Mouse (Mus musculus): ENCODE results near the gene Nedd4. TPM values are rescaled to one million over a fixed set of nuclear protein-coding genes. Genes with fewer than 3 reads are reported as not detected.
"Not testable (repeated sequence)": the region's sequence is repeated elsewhere in the genome, so short reads cannot be mapped to it uniquely, and the experiment has no call there.

Nedd4 gene
- polyA plus RNA-seq, 1 experiment = 26.9 TPM

GRCm38 (mm10) chr9:72661561-72661894 is 618 bp upstream of the Nedd4 start:
- H3K27ac ChIP-seq (ENCODE audit: control insufficient read depth, insufficient read depth, low read depth, low read length) = peak overlapping the region; percentile 97
- peaks cover 5% of the 10 kb centered on the region for H3K4me1 ChIP-seq (ENCODE audit: control insufficient read depth, insufficient read depth, low read length)
- H3K36me3 ChIP-seq (ENCODE audit: control insufficient read depth, insufficient read depth, low read length) = no peaks in the 10 kb centered on the region; the same call in 1 of the 2 replicates
- H3K27me3 ChIP-seq (ENCODE audit: control insufficient read depth, insufficient read depth, low read length) = no peaks in the 10 kb centered on the region
- peak; percentile 61; the same call in 1 of the 2 replicates for TF ChIP-seq POLR2A (IDR thresholded peaks at IDR 0.05; ENCODE audit: control insufficient read depth, low read depth, low read length)
- no peak for TF ChIP-seq CTCF (IDR thresholded peaks at IDR 0.05; ENCODE audit: control insufficient read depth, insufficient read depth, insufficient replicate concordance, low read depth, low read length)
- peak overlapping the region; percentile 90 for H3K4me3 ChIP-seq (ENCODE audit: control insufficient read depth, low read depth, low read length)

GRCm38 (mm10) chr9:72662691-72663533 is 766 bp downstream of the Nedd4 start:
- Histone ChIP-seq H3K27ac (ENCODE audit: control insufficient read depth, insufficient read depth, low read depth, low read length) (peak overlapping the region; percentile 88), H3K4me1 (ENCODE audit: control insufficient read depth, insufficient read depth, low read length) (peaks cover 5% of the 10 kb centered on the region)

DNA sequence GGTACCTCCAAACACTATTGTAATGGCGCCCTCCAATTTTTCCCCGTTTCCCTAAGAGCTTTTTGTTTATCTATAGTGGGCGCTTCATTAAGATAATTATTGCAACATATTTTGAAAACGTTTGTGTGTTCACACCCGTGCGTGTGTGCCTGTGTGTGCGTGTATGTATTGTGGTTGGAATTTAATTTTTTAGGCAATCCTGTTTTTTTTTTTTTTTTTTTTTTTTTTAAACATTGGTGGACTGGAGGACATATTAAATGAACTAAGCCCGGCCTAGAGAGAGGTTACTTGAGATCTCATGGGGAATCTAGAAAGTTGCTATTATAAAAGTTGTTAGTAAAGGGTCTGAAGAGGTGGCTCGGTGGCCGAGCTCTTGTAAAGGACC is 1.4 kb downstream of the Nedd4 start:
- Histone ChIP-seq H3K27ac (ENCODE audit: control insufficient read depth, insufficient read depth, low read depth, low read length) (peak overlapping the region; percentile 88), H3K4me1 (ENCODE audit: control insufficient read depth, insufficient read depth, low read length) (peaks cover 5% of the 10 kb centered on the region), H3K4me3 (ENCODE audit: control insufficient read depth, low read depth, low read length) (no peak overlapping the region), H3K27me3 (ENCODE audit: control insufficient read depth, insufficient read depth, low read length) (no peaks in the 10 kb centered on the region), H3K36me3 (ENCODE audit: control insufficient read depth, insufficient read depth, low read length) (no peaks in the 10 kb centered on the region; the same call in 1 of the 2 replicates)
- TF ChIP-seq POLR2A (IDR thresholded peaks at IDR 0.05; ENCODE audit: control insufficient read depth, low read depth, low read length) (no peak), CTCF (IDR thresholded peaks at IDR 0.05; ENCODE audit: control insufficient read depth, insufficient read depth, insufficient replicate concordance, low read depth, low read length) (no peak)

More at GRCm38 (mm10) chr9:72662691-72663533, 766 bp downstream of the Nedd4 start:
- Histone ChIP-seq H3K4me3 (ENCODE audit: control insufficient read depth, low read depth, low read length) (peak overlapping the region; percentile 95), H3K27me3 (ENCODE audit: control insufficient read depth, insufficient read depth, low read length) (no peaks in the 10 kb centered on the region), H3K36me3 (ENCODE audit: control insufficient read depth, insufficient read depth, low read length) (no peaks in the 10 kb centered on the region; the same call in 1 of the 2 replicates)
- TF ChIP-seq POLR2A (IDR thresholded peaks at IDR 0.05; ENCODE audit: control insufficient read depth, low read depth, low read length) = peak; percentile 59
- no peak for TF ChIP-seq CTCF (IDR thresholded peaks at IDR 0.05; ENCODE audit: control insufficient read depth, insufficient read depth, insufficient replicate concordance, low read depth, low read length)

DNA sequence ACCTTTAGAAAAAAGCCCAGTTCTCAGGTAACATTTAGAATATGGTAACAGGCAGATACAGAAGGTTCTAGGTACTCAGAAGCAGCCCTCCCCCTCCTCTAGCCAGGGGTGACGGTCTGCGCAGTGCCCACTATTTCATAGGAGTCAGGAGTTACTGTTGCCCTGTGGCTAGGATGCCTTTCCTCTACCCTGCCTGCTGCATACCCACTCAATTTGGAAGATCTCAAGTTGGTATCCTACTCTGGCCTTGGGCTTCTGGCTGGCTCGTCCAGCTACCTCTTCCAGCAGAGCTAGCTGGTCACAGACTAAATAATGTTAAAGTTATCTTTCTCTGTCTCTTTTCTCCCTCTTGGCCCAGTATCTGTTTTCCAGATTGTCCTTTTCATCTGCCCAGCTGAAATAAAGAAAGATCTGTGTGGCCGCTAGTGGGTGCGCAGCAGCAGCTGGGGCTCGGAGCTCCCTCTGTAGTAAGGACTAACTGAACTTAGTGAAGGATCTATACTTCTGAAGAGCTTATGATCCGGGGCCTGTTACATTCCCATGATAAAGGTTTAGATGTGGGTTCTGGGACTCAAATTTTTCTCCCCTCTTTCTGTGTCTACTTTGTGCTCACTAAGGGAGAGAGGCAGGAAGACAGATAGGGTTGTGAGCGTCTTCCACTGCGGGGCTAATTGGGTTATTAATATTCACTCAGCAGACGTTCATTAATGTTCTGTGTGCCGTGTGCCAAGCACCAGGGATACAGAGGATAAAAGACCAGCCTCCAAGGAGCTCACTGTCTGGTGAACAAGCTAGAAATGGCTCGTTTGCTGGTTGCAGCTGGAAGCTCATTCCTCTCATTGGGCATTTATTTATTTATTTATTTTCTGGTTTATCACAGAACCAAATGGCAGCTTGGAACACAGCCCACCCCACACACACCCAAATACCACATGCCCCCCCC is 2.5 kb downstream of the Nedd4 start:
- Histone ChIP-seq H3K27ac (ENCODE audit: control insufficient read depth, insufficient read depth, low read depth, low read length) (no peak overlapping the region; the same call in 1 of the 2 replicates), H3K36me3 (ENCODE audit: control insufficient read depth, insufficient read depth, low read length) (no peaks in the 10 kb centered on the region; the same call in 1 of the 2 replicates), H3K27me3 (ENCODE audit: control insufficient read depth, insufficient read depth, low read length) (no peaks in the 10 kb centered on the region), H3K4me1 (ENCODE audit: control insufficient read depth, insufficient read depth, low read length) (peaks cover 5% of the 10 kb centered on the region), H3K4me3 (ENCODE audit: control insufficient read depth, low read depth, low read length) (no peak overlapping the region)
- TF ChIP-seq CTCF (IDR thresholded peaks at IDR 0.05; ENCODE audit: control insufficient read depth, insufficient read depth, insufficient replicate concordance, low read depth, low read length) (no peak), POLR2A (IDR thresholded peaks at IDR 0.05; ENCODE audit: control insufficient read depth, low read depth, low read length) (no peak)

DNA sequence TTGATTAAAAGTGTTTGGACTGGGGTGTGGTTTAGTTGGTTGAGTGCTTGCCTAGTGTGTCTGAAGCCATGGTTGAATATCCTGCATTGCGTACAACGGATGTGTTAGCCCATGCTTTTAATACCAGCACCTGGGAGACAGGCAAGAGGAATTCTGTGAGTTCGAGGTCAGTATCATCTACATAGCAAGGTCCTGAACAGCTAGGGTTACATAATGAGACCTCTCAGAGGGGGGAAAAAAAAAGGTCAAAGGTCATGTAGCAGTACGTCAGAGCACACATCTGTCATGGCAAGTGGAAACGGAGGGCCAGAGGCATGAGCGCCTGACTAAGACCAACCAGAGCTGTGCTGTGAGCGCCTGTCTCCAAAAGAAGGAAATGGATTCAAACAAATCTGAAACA is 3.4 kb downstream of the Nedd4 start:
- Histone ChIP-seq H3K36me3 (ENCODE audit: control insufficient read depth, insufficient read depth, low read length) (no peaks in the 10 kb centered on the region; the same call in 1 of the 2 replicates), H3K27ac (ENCODE audit: control insufficient read depth, insufficient read depth, low read depth, low read length) (no peak overlapping the region), H3K4me1 (ENCODE audit: control insufficient read depth, insufficient read depth, low read length) (peaks cover 5% of the 10 kb centered on the region), H3K27me3 (ENCODE audit: control insufficient read depth, insufficient read depth, low read length) (no peaks in the 10 kb centered on the region), H3K4me3 (ENCODE audit: control insufficient read depth, low read depth, low read length) (no peak overlapping the region)
- TF ChIP-seq CTCF (IDR thresholded peaks at IDR 0.05; ENCODE audit: control insufficient read depth, insufficient read depth, insufficient replicate concordance, low read depth, low read length) (no peak), POLR2A (IDR thresholded peaks at IDR 0.05; ENCODE audit: control insufficient read depth, low read depth, low read length) (no peak)

GRCm38 (mm10) chr9:72666352-72667021 is 4.3 kb downstream of the Nedd4 start:
- not testable (repeated sequence) for H3K36me3 ChIP-seq (ENCODE audit: control insufficient read depth, insufficient read depth, low read length); H3K4me1 ChIP-seq (ENCODE audit: control insufficient read depth, insufficient read depth, low read length); H3K27ac ChIP-seq (ENCODE audit: control insufficient read depth, insufficient read depth, low read depth, low read length); H3K4me3 ChIP-seq (ENCODE audit: control insufficient read depth, low read depth, low read length); H3K27me3 ChIP-seq (ENCODE audit: control insufficient read depth, insufficient read depth, low read length)
